In the genomic region with DNA sequence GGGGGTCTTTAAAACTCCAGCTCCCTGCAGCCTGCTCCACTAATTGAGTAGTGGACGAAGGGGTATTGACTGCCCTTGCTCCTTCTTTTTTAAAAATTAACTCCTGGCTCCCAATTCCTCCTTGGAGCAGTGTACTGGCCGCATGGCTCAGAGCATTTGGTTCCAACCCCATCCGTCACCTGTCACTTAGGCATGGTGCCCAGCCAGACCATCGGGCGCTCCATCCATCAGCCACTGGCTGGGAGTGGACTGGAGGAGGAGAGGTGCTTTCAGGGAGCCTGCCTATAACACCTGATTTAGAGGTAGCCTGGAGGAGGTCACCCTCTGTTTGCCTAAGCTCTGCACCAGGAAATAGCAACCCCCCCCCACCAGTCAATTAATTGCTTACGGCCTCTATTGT, we compare ENCODE assay signal across 10 mouse cellular contexts.
DNase-seq lines count a peak whose midpoint lies in the region; ATAC-seq lines count a peak whose summit lies in the region.
"Had no signal": no experiment of that assay in that cellular context is flagged by ENCODE, and none has a peak within 500 bp of the region (broad histone marks: within the 10 kb centered on the region; RNA-seq: fewer than 3 reads in every experiment).

No protein-coding gene starts in this region.

- H3K4me1 ChIP-seq in hindbrain, embryonic 12.5 days: peaks cover 34% of the 10 kb centered on the region
- peaks cover 62% of the 10 kb centered on the region for H3K4me1 ChIP-seq in hindbrain, embryonic 10.5 days (replicated peaks)
- H3K4me1 ChIP-seq in hindbrain, embryonic 14.5 days (replicated peaks; ENCODE audit: control insufficient read depth, insufficient read depth, low read length): peaks cover 25% of the 10 kb centered on the region
- peaks cover 9% of the 10 kb centered on the region; the same call in 1 of the 2 replicates for H3K4me1 ChIP-seq in intestine, embryonic 15.5 days (replicated peaks)

- no peaks in the 10 kb centered on the region; the same call in 1 of the 2 replicates for H3K27me3 ChIP-seq in hindbrain, embryonic 12.5 days
- peaks cover 18% of the 10 kb centered on the region; the same call in 1 of the 2 replicates for H3K27me3 ChIP-seq in hindbrain, embryonic 10.5 days (ENCODE audit: insufficient read depth, poor library complexity, severe bottlenecking)
- no peaks in the 10 kb centered on the region for H3K27me3 ChIP-seq in hindbrain, embryonic 14.5 days (ENCODE audit: control insufficient read depth, insufficient read depth, low read length)
- H3K27me3 ChIP-seq in intestine, embryonic 15.5 days (replicated peaks): no peaks in the 10 kb centered on the region; the same call in 1 of the 2 replicates
- H3K27me3 ChIP-seq: neural tube, embryonic 12.5 days had no signal

- H3K9me3 ChIP-seq in hindbrain, embryonic 12.5 days (replicated peaks): no peaks in the 10 kb centered on the region
- no peaks in the 10 kb centered on the region for H3K9me3 ChIP-seq in hindbrain, embryonic 10.5 days
- H3K9me3 ChIP-seq in hindbrain, embryonic 14.5 days (ENCODE audit: control insufficient read depth, low read length): no peaks in the 10 kb centered on the region
- H3K9me3 ChIP-seq in intestine, embryonic 15.5 days: 0 out of 2 replicates have a peak, but pooled peaks cover 2% of the 10 kb centered on the region
- H3K9me3 ChIP-seq: G1E; neural tube, embryonic 12.5 days had no signal

- no peak overlapping the region for H3K4me3 ChIP-seq in hindbrain, embryonic 12.5 days
- no peak overlapping the region for H3K4me3 ChIP-seq in hindbrain, embryonic 10.5 days
- H3K4me3 ChIP-seq in hindbrain, embryonic 14.5 days (replicated peaks; ENCODE audit: low read length): no peak overlapping the region
- no peak overlapping the region for H3K4me3 ChIP-seq in intestine, embryonic 15.5 days (replicated peaks)
- H3K4me3 ChIP-seq: heart, adult 2 months; neural tube, embryonic 12.5 days had no signal

- peak; percentile 63; the same call in 1 of the 2 replicates for ATAC-seq in hindbrain, embryonic 12.5 days (ENCODE audit: low FRiP score)
- no peak for ATAC-seq in hindbrain, embryonic 14.5 days (ENCODE audit: low FRiP score)
- ATAC-seq in intestine, embryonic 15.5 days: no peak

- no peak overlapping the region for H3K4me2 ChIP-seq in hindbrain, embryonic 12.5 days (replicated peaks)
- H3K4me2 ChIP-seq in hindbrain, embryonic 14.5 days (replicated peaks): no peak overlapping the region
- no peak overlapping the region for H3K4me2 ChIP-seq in intestine, embryonic 15.5 days (replicated peaks)
- H3K4me2 ChIP-seq: neural tube, embryonic 12.5 days had no signal

- H3K36me3 ChIP-seq in hindbrain, embryonic 12.5 days: no peaks in the 10 kb centered on the region
- H3K36me3 ChIP-seq in hindbrain, embryonic 10.5 days: no peaks in the 10 kb centered on the region
- no peaks in the 10 kb centered on the region for H3K36me3 ChIP-seq in hindbrain, embryonic 14.5 days (replicated peaks; ENCODE audit: control insufficient read depth, insufficient read depth)
- H3K36me3 ChIP-seq in intestine, embryonic 15.5 days: no peaks in the 10 kb centered on the region
- H3K36me3 ChIP-seq: G1E; neural tube, embryonic 12.5 days had no signal

- H3K9ac ChIP-seq in hindbrain, embryonic 12.5 days: no peak overlapping the region
- no peak overlapping the region for H3K9ac ChIP-seq in hindbrain, embryonic 14.5 days
- H3K9ac ChIP-seq in intestine, embryonic 15.5 days: no peak overlapping the region
- H3K9ac ChIP-seq: neural tube, embryonic 12.5 days had no signal

- no peak for DNase-seq in hindbrain, embryonic 10.5 days (ENCODE audit: low spot score)
- peak; percentile 7 for DNase-seq in ovary, postnatal 14 days (ENCODE audit: low spot score)
- no peak for DNase-seq in ovary, postnatal 10 days (ENCODE audit: low spot score)
- no peak for DNase-seq in hindbrain, embryonic 14.5 days (ENCODE audit: low spot score)
- no peak for DNase-seq in layer of hippocampus, adult 11-12 months (ENCODE audit: low spot score)
- DNase-seq: heart, adult 2 months had no signal

- 43% methylated on average over 6 of the region's 6 CpGs for WGBS in hindbrain, embryonic 12.5 days
- 67% methylated on average over 6 of the region's 6 CpGs for WGBS in hindbrain, embryonic 10.5 days
- WGBS in hindbrain, embryonic 14.5 days: 35% methylated on average over 6 of the region's 6 CpGs
- 38% methylated on average over 6 of the region's 6 CpGs for WGBS in intestine, embryonic 15.5 days

- H3K27ac ChIP-seq in hindbrain, embryonic 12.5 days: no peak overlapping the region
- no peak overlapping the region for H3K27ac ChIP-seq in hindbrain, embryonic 10.5 days
- H3K27ac ChIP-seq in hindbrain, embryonic 14.5 days: peak overlapping the region; percentile 39; the same call in 1 of the 2 replicates
- H3K27ac ChIP-seq in intestine, embryonic 15.5 days: no peak overlapping the region
- H3K27ac ChIP-seq: heart, adult 2 months; neural tube, embryonic 12.5 days had no signal
